Mouse (Mus musculus): ENCODE results near the gene Snap25.

Snap25 gene

DNA sequence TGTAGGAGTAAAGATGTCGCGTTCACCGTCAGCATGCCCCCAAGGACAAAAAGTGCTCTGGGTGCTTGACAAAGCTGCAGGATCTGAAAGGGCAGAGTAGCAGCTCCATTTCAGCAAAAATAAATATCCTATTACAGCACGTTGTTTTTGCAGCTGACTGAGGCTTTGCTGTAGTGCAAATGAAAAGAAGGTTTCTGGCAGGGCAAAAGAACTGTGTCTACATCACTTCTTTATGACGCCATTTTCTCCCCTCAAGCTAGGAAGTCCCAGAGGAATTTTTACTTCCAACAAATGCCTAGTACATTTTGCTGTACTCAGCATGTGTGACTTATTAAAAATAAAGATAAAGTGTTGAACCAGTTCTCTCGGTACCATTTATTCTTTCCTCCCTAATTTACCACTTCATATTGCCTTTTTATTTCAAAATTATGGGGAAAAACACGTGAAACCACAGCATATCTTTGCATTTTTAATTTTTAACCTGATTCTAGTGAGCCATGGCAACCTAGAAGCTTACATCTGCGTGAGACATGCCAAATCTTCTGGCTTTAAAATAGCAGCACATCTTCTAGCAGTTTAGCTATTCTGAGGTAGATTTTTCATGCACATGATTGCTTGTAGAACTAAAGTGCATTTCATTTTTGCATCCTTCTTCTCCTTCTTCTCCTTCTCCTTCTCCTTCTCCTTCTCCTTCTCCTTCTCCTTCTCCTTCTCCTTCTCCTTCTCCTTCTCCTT, 94.9 kb downstream of the Snap25 start:
- in situ Hi-C loops (cut with MboI), result no loop called here

DNA sequence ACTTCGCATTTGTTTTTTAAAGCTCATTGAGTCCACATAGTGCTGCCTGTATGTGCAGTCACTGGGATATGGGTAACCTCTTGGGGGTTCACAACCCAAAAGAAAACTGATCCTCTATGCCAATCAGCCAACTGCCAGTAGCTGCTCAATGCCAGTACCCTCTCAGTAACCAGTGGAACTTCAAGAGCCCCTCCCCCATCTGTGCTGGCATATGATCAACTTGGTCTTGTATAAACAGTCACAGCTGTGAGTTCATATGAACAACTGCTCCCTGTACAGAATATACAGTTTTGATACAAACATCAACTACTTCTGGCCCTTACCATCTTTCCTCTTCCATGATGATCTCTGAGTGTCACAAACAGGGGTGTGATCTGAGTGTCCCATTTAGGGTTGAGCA, 98.1 kb downstream of the Snap25 start:
- in situ Hi-C loops (cut with MboI), result no loop called here

DNA sequence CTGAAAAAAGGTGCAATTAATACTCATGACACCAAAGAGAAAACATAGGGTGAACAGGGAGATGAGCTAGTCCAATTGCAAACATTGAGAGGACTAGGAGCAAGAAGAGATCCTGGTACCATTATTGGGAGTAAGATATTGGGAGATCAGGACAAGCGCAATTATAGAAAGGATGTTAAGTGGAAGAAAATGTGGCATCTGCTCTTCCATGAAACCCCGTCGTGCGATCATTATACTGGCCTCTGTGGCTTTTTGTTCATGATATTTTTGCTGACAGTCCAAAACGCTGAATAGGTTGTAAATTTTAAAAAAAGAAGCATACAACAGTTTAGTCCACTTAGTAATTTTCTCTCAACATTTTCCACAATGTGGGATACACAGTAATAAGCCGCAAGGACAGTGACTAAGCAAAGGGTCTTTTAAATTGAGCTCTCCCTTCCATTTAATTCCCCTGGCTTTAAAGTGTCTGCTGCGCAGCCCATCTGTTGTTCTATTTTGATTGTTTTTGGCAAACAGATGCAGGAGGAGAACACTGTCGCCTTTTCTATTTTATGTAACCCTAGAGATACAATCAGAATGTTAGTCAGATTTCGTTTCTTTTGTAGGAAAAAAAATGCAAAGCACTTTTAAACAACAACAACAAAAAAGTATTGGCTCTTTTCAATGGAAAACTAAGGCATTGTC, 103.6 kb downstream of the Snap25 start:
- in situ Hi-C loops (cut with MboI), result no loop called here

DNA sequence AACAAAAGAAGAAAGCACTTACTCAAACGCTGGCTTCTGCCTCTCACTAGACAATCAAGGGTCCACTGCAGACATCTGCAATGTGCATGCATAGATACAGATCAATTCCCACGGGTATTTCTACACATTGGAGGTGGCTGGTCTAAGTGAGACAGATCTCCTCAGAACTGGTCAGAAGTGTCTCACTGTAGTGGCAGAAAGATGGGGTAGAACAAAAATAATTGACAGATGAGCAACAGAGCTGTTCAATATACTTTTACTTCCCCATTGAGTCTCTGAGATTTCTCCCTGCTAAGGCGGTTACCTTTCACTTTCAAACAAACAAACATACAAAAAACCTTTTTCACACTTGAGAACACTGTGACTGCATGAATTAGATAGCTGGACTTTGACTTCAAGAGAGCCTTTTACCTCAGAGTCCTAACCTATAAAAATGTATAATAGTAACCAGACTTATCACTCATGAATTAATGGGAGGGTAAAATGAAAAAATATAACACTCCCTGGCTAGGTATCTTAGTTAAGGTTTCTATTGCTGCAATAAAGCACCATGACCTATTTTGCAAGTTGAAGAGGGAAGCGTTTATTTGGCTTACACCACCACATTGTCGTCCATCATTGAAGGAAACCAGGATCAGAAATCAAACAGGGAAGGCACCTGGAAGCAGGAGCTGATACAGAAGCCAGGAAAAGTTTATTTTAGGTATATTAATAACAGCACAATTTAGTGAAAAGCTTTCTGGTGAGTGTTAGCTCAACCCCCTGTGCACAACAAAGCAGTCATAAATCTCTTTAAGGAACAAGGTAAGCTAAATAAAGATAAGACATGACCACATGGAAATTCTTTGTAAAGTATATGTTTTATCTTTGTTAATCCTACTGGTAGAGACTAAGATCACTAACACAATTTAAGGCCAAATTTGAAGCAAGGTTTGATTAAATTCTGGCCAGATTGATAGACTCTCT, 110.8 kb downstream of the Snap25 start:
- in situ Hi-C loops (cut with MboI), result no loop called here

DNA sequence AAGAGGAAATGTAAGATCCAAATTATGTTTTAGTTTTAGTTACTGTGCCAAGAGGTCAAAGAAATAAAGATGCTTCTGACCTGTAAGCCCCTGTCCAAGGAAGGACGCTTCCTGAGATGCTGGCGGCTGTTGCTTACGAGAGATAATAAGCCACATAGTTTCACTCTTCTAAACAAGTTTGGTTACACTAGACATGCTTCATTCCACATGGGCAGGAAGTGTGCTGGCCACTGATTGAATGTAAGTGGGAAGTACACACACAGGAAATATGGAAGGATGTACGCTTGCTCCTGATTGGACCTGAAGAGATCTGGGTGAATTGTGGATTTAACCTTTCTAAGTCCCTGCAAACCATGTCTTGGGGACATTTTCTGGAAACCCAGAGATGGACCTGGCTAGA, 114.4 kb downstream of the Snap25 start:
- in situ Hi-C loops (cut with MboI), result no loop called here
